Mouse (Mus musculus): ENCODE measurements around the gene Cmip. TPM values are rescaled to one million over a fixed set of nuclear protein-coding genes. Genes with fewer than 3 reads are reported as not detected.

Gene Cmip
- total RNA-seq, 2 experiments from 2014 or later, result 275 to 296 TPM

- peak; percentile 55 to 79 for DNase-seq (ENCODE audit: low spot score in 2 of 2)
Measured at GRCm38 (mm10) chr8:117322021-117322420, 65.2 kb downstream of the Cmip start.

- no peak for DNase-seq (ENCODE audit: low spot score in 2 of 2)
Measured at GRCm38 (mm10) chr8:117322715-117323310, 65.9 kb downstream of the Cmip start.

- no peak for DNase-seq (ENCODE audit: low spot score in 2 of 2)
Measured at GRCm38 (mm10) chr8:117324821-117325220, 68.0 kb downstream of the Cmip start.

- no peak for DNase-seq (ENCODE audit: low spot score in 2 of 2)
Measured at GRCm38 (mm10) chr8:117326735-117327134, 69.9 kb downstream of the Cmip start.

GRCm38 (mm10) chr8:117327385-117327837, 70.5 kb downstream of the Cmip start:
- DNase-seq (ENCODE audit: low spot score in 2 of 2), result no peak

- no peak for DNase-seq (ENCODE audit: low spot score in 2 of 2)
Measured at GRCm38 (mm10) chr8:117328758-117329157, 71.9 kb downstream of the Cmip start.

- DNase-seq (ENCODE audit: low spot score in 2 of 2), result peak in 1 of 2 experiments; percentile 63
Measured at GRCm38 (mm10) chr8:117329167-117329566, 72.3 kb downstream of the Cmip start.

GRCm38 (mm10) chr8:117329903-117330302, 73.0 kb downstream of the Cmip start:
- DNase-seq (ENCODE audit: low spot score in 2 of 2), result no peak

GRCm38 (mm10) chr8:117332229-117333010, 75.6 kb downstream of the Cmip start:
- DNase-seq (ENCODE audit: low spot score in 2 of 2), result peak in 1 of 2 experiments; percentile 60

- DNase-seq (ENCODE audit: low spot score in 2 of 2), result no peak
Measured at GRCm38 (mm10) chr8:117333619-117334018, 76.8 kb downstream of the Cmip start.

- no peak for DNase-seq (ENCODE audit: low spot score in 2 of 2)
Measured at GRCm38 (mm10) chr8:117334058-117334747, 77.3 kb downstream of the Cmip start.

- DNase-seq (ENCODE audit: low spot score in 2 of 2), result no peak
Measured at GRCm38 (mm10) chr8:117334748-117335393, 78.0 kb downstream of the Cmip start.

- no peak for DNase-seq (ENCODE audit: low spot score in 2 of 2)
Measured at GRCm38 (mm10) chr8:117335423-117335822, 78.6 kb downstream of the Cmip start.

GRCm38 (mm10) chr8:117337188-117337587, 80.3 kb downstream of the Cmip start:
- DNase-seq (ENCODE audit: low spot score in 2 of 2), result no peak

- DNase-seq (ENCODE audit: low spot score in 2 of 2), result no peak
Measured at GRCm38 (mm10) chr8:117338678-117339077, 81.8 kb downstream of the Cmip start.

- no peak for DNase-seq (ENCODE audit: low spot score in 2 of 2)
Measured at GRCm38 (mm10) chr8:117339296-117339957, 82.6 kb downstream of the Cmip start.

GRCm38 (mm10) chr8:117339958-117340651, 83.2 kb downstream of the Cmip start:
- no peak for DNase-seq (ENCODE audit: low spot score in 2 of 2)

- DNase-seq (ENCODE audit: low spot score in 2 of 2), result no peak
Measured at GRCm38 (mm10) chr8:117340800-117341199, 83.9 kb downstream of the Cmip start.

GRCm38 (mm10) chr8:117342735-117343385, 86.0 kb downstream of the Cmip start:
- no peak for DNase-seq (ENCODE audit: low spot score in 2 of 2)

- no peak for DNase-seq (ENCODE audit: low spot score in 2 of 2)
Measured at GRCm38 (mm10) chr8:117343484-117343883, 86.6 kb downstream of the Cmip start.
